Mouse (Mus musculus) gastrocnemius, postnatal 36 days (tissue): Measurements from ENCODE around the gene Trabd2b. TPM values are rescaled to one million over a fixed set of nuclear protein-coding genes. Genes with fewer than 3 reads are reported as not detected.

Experiments used
- DNase-seq, 2 experiments: peaks; one replicate each; pipeline ENCODE4 v3.0.0; 2022
- intact Hi-C: fragments of 180-260 bp; cut with DNase I; formaldehyde crosslinking; loops from one replicate; pipeline ENCODE4 v1.15.1; 2025
- total RNA-seq, 2 experiments: library from RNA; stranded (reverse); gene quantifications; 2 replicates each; pipeline ENCODE4 v1.2.3; 2021

Trabd2b gene
- total RNA-seq, 2 experiments from 2014 or later, result 0.94 to 0.99 TPM

DNA sequence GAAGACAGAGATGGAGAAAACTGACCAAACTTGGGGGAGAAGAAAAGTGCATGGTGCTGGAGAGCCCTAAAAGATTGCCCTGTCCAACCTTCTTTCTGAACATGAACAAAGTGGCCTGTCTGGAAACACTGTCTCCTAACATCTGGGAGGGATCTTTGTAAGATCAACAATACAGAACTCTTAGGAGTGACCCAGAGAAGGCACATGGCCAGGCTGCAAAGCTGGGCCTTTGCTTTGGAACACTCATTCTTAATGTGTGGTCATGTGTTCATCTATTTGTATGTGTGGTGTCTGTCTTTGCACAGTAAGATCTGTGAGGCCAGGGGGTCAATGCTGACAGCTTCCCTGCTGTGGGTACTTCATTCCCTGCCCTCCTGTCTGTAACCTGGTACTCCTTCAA lies 16.9 kb upstream of the Trabd2b start:
- no peak for DNase-seq
- intact Hi-C loops, result no loop called here

DNA sequence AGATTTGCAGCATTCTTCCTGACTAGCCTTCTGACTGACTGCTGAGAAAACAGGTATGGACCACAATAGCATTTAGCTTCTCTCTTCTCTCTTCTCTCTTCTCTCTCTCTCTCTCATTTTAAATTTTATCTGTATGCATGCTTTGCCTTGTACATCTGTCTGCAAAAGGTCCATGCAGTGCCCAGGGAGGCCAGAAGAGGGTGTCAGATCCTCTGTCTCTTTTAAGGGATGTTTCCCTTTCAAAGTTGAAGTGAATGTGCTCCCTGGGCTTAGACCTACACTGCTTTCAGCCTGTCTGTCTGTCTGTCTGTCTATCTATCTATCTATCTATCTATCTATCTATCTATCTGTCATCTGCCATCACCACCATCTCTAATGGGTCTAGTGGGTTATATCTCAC lies 8.9 kb upstream of the Trabd2b start:
- DNase-seq, result no peak
- intact Hi-C loops, result no loop called here

DNA sequence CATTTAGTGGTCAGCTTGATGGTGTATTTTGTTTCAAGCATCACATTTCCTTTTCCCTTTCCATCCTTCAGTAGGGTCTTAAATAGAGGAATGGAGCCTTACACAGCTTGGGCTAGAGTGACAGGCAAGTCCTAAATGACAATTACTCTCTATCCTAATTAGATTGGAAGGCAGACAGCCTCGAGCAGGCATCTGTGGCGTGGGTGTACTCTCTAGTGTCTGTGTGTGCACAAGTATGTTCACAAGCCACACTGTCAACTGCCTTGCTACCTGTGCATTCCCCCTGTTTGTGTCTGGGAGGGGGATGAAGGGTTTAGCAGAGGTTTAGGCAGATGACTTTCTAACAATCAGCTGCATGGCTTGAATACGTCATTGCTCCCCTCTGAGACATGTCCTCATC lies 6.7 kb upstream of the Trabd2b start:
- DNase-seq, result no peak
- intact Hi-C loops, result loop anchor here (5.0 kb wide), 1 partner anchor 232 kb away; no protein-coding TSS in a partner anchor

- intact Hi-C loops, result loop anchor here (5.0 kb wide), 1 partner anchor 230 kb away; no protein-coding TSS in a partner anchor
- DNase-seq, result no peak
Measured at GRCm38 (mm10) chr4:114401993-114402731, 4.4 kb upstream of the Trabd2b start.

DNA sequence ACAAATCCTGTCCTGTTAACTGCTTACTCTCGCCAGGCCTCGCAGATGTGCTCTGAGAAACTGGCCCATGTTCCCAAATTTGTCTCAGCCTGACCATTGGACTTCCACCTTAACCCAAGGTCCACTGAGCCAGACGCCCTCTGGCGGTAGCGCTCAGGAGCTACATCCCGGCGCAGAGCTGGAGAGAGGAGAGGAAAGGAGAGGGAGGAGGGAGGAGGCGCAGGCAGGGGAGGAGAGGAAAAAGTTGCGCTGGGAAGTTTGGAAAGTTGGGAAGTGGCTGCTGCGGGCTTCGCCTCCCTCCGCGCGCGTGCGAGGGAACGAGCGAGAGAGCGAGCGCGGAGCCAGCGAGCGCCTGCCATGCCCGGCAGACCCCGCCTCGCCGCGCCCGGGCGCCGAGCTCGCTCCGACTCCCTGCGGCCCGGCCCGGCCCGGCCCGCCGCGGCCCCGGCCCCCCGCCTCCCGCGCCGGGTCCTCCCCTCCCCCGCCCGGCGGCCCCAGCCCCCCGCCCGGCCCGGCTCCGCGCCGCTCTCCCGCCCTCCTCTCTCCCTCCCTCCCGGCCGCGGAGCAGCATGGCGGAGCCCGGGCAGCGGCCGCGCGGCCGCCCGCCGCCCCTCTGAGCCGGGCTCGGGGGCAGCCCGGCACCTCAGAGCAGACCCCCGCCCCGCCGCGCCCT lies 706 bp upstream of the Trabd2b start:
- intact Hi-C loops, result loop anchor here (5.0 kb wide), 1 partner anchor 64 kb away; no protein-coding TSS in a partner anchor
- DNase-seq, result peak; percentile 77 to 80

GRCm38 (mm10) chr4:114407516-114407915 lies 992 bp downstream of the Trabd2b start:
- DNase-seq, result no peak
- intact Hi-C loops, result loop anchor here (5.0 kb wide), 1 partner anchor 65 kb away; no protein-coding TSS in a partner anchor

GRCm38 (mm10) chr4:114408298-114408697 lies 1.8 kb downstream of the Trabd2b start:
- intact Hi-C loops, result loop anchor here (5.0 kb wide), 1 partner anchor 66 kb away; no protein-coding TSS in a partner anchor
- DNase-seq, result no peak

DNA sequence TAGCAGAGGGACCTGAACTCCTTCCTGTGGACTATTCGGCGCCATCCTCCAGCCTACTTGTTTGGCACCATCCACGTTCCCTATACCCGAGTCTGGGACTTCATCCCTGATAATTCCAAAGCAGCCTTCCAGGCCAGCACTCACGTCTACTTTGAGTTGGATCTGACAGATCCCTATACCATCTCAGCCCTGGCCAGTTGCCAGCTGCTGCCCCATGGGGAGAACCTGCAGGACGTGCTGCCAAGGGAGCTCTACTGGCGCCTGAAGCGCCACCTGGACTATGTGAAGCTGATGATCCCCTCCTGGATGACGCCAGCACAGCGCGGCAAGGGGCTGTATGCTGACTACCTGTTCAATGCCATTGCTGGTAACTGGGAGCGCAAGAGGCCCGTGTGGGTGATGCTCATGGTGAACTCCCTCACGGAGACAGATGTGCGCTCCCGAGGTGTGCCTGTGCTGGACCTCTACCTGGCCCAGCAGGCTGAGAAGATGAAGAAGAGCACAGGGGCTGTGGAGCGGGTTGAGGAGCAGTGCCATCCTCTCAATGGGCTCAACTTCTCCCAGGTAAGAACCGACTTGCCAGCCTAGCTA lies 2.5 kb downstream of the Trabd2b start:
- no peak for DNase-seq
- intact Hi-C loops, result loop anchor here (5.0 kb wide), 1 partner anchor 67 kb away; no protein-coding TSS in a partner anchor

DNA sequence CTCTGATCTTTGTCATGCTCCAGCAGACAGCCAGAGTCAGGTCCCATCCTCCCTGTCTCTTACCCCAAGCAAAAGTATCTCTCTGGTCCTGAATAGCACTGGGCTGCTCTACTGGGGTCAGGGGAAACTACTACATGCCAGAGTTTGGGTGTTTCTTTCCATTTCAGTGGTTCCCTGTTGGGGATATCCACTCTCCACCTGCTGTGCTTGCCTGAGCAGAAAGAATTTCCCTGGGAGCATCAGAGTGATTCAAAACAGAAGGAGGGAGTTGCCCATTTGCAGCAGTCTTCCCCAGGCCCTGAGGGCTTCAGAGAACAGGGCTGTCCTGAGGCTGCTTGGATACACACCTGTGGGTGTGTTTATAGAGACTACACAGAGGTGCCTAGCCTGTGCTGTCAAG lies 3.0 kb downstream of the Trabd2b start:
- intact Hi-C loops, result loop anchor here (5.0 kb wide), 1 partner anchor 67 kb away; no protein-coding TSS in a partner anchor
- DNase-seq, result no peak

- no peak for DNase-seq
- intact Hi-C loops, result no loop called here
Measured at GRCm38 (mm10) chr4:114410026-114410425, 3.5 kb downstream of the Trabd2b start.

DNA sequence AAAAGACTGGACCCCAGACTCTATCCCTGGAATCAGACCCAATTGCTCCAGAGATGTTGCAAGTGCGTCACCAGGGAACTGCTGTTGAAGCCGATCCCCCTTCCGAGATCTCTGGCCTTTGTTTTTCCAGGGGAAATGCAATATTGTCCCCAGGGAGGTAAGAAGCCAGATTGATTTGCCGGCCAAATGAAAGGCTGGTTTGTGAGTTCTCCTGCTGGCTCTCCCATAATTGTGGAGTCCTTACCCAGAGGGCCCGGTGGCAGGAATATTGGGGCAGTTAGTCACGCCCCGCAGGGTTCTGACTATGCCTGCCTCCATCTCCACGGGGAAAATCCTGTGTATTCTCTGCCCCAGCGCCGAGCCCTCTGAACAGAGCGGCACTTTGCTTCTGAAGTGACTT lies 3.9 kb downstream of the Trabd2b start:
- no peak for DNase-seq
- intact Hi-C loops, result no loop called here

DNA sequence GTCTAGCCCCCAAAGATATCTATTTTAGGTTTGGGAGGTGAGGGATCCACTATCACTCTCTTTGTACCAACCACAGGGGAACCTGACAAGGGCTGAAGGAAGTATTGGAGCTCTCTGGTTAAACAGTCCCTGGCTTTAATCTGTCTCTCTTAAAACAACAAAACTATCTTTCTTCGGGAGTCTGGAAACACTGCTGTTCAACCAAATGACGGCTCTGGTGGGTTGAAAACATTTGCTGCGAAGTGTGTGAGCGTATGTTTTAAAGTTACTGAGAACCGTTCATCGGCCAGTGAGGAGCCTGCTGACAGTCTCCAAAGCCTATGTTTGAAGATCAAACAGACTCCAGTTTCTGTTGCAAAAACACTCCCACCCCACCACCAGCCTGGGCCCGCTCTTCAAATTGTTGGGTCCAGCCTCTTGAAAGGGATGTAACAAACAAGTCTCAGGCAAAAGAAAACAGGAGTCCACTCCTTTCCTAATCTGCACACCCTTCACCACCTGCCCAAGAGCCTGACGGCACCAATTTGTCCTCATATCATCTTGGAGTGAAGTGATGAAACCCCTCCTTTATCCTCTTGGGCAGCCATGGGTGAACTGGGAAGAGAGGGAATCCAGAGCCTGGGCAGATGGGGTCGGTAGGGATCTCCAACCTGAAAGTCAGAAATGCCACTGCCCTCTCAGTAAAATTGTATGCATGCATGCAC lies 4.6 kb downstream of the Trabd2b start:
- intact Hi-C loops, result no loop called here
- no peak for DNase-seq

DNA sequence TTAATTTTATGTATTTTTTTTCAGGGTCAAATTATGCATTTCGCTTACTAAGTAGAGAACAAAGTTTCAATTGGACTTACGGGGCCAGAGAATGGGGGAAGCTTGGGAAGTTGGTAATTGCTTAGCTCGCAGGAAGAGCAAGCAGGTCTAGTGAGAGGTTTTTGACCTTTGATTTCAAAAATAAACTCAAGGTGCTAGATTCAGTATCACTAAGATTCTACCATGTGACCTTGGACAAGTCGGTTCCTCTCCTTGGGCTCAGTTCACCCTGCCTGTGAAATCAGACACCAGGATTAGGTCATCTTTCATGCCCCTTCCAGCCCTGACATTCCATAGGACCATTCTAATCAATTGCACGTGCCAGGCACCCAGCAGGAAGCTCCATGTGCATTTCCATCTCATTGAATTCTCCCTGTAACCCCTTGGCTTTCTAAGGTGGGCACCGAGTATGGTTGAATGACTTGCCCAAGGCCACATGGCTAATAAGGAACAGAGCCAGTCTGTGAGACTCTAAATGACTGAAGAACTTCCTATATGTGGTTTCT lies 5.4 kb downstream of the Trabd2b start:
- no peak for DNase-seq
- intact Hi-C loops, result no loop called here

- intact Hi-C loops, result no loop called here
- no peak for DNase-seq
Measured at GRCm38 (mm10) chr4:114415925-114416645, 9.6 kb downstream of the Trabd2b start.

DNA sequence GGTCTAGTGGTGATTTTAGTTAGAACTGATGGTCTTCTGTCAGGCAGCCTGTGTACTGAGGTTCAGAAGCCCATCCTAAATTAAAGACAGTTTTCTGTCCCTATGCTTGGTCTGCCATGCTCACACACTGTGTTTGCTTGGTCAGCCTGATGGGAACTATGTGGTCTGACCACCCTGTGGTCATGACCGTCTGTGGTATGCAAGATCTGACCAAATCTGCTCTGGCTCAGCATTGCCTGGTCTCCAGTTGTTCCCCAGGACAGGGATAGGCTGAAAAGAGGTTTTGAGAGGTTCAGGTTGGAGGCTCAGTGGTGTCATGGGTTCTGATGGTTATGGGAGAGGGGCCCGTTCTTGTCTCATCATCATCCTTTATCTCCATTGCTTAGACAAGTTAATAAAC lies 13.6 kb downstream of the Trabd2b start:
- intact Hi-C loops, result no loop called here
- no peak for DNase-seq

GRCm38 (mm10) chr4:114423084-114423483 lies 16.6 kb downstream of the Trabd2b start:
- DNase-seq, result no peak
- intact Hi-C loops, result no loop called here

GRCm38 (mm10) chr4:114425808-114426207 lies 19.3 kb downstream of the Trabd2b start:
- DNase-seq, result no peak
- intact Hi-C loops, result no loop called here

DNA sequence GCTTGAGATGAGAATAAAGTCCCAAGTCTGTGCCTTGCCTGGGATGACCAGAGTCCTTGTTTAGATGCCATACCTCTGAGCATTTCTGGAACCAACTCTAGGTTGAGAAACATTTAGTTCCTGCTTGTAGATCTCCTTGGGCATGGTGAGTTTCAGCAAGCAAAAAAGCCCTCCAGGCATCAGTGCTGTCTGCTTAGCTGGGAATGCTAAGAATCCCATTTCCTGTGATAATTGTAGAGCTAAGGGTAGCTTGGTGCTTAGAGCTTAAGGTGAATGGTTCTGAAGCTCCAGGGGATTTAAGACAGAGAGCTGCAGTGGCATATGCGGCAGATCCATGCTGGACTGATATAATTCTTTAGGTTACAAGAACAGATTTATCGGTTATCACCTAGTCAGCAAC lies 26.2 kb downstream of the Trabd2b start:
- intact Hi-C loops, result no loop called here
- no peak for DNase-seq

DNA sequence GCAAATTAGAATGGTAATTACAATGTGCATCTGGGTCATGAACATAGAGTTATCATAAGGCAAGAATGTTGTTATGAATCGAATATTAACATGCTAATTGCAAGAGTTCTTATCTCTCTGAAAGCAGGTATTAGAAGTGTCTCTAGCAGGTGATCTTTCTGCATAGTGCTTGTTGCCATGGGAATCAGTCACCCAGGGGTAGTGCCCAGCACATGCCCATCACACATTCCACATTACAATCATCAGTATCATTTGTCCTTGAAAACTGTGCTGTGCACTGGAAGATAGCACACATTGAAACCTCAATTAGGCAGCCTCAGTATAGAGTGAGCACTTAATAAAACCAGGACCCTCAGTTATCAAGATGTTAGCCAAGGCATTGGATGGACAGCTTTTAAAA lies 26.9 kb downstream of the Trabd2b start:
- intact Hi-C loops, result no loop called here
- DNase-seq, result no peak

GRCm38 (mm10) chr4:114434766-114435165 lies 28.2 kb downstream of the Trabd2b start:
- DNase-seq, result no peak
- intact Hi-C loops, result no loop called here
